Mouse (Mus musculus): ENCODE results near the gene 4933421I07Rik. TPM values are rescaled to one million over a fixed set of nuclear protein-coding genes. Genes with fewer than 3 reads are reported as not detected.

Gene 4933421I07Rik
- 0.22 TPM for polyA plus RNA-seq (2014; fragmentation: Illumina TruSeq; extraction: RNeasy Lipid Tissue Mini Kit (QIAGEN cat#74804); ENCODE audit: low read depth, low replicate concordance)

GRCm38 (mm10) chr7:42447850-42448249 is at the start of gene 4933421I07Rik:
Gene 4933421I07Rik (minus strand): TSS chr7:42448120.

Other genes with a start within 250 kb of the 4933421I07Rik start
- not detected for gene Vmn2r61, start 188.1 kb downstream of the 4933421I07Rik start, polyA plus RNA-seq (2014; fragmentation: Illumina TruSeq; extraction: RNeasy Lipid Tissue Mini Kit (QIAGEN cat#74804); ENCODE audit: low read depth, low replicate concordance)
- 6.6 TPM for gene Zfp141, start 57.6 kb upstream of the 4933421I07Rik start, polyA plus RNA-seq (2014; fragmentation: Illumina TruSeq; extraction: RNeasy Lipid Tissue Mini Kit (QIAGEN cat#74804); ENCODE audit: low read depth, low replicate concordance)
- not detected for gene Gm21028, start 130.5 kb upstream of the 4933421I07Rik start, polyA plus RNA-seq (2014; fragmentation: Illumina TruSeq; extraction: RNeasy Lipid Tissue Mini Kit (QIAGEN cat#74804); ENCODE audit: low read depth, low replicate concordance)
- gene Zfp977, start 144.4 kb upstream of the 4933421I07Rik start, polyA plus RNA-seq (2014; fragmentation: Illumina TruSeq; extraction: RNeasy Lipid Tissue Mini Kit (QIAGEN cat#74804); ENCODE audit: low read depth, low replicate concordance), result 1.6 TPM
- 2.7 TPM for gene Zfp976, start 194.5 kb upstream of the 4933421I07Rik start, polyA plus RNA-seq (2014; fragmentation: Illumina TruSeq; extraction: RNeasy Lipid Tissue Mini Kit (QIAGEN cat#74804); ENCODE audit: low read depth, low replicate concordance)
- 4.5 TPM for gene Zfp975, start 244.6 kb upstream of the 4933421I07Rik start, polyA plus RNA-seq (2014; fragmentation: Illumina TruSeq; extraction: RNeasy Lipid Tissue Mini Kit (QIAGEN cat#74804); ENCODE audit: low read depth, low replicate concordance)